Mouse (Mus musculus): ENCODE results near the gene Pptc7. TPM values are rescaled to one million over a fixed set of nuclear protein-coding genes. Genes with fewer than 3 reads are reported as not detected.

The Pptc7 gene
- polyA plus RNA-seq, 1 experiment: 13.5 TPM

DNA sequence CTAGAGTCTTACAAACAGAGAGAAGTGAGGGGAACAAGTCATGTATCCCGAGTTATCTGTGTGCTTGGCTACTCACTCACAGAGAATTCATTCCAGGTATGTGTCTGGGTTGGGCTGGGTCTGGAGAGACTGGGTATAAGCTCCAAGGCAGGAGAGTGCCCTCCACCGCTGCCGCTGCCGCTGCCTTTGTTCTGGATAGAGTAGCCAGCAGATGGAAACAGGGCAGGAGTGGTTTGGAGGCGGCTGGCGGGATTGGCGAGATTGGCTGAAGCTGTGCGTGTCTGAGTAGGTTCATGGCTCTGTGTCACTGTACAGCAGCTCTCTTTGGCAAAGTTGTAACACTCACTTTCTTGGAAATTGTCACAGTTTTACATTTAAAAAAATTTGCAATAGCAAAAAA lies 39.4 kb downstream of the Pptc7 start:
- no peak overlapping the region for H3K4me3 ChIP-seq (ENCODE audit: insufficient read depth, low read length)
- H3K27ac ChIP-seq (ENCODE audit: insufficient read depth, low read depth, low read length): no peak overlapping the region
- TF ChIP-seq POLR2A (IDR thresholded peaks at IDR 0.05; ENCODE audit: borderline replicate concordance, low read depth, low read length) (no peak), CTCF (IDR thresholded peaks at IDR 0.05; ENCODE audit: low read depth, low read length) (no peak)
- H3K4me1 ChIP-seq (ENCODE audit: control insufficient read depth, insufficient read depth, low read length): peaks cover 7% of the 10 kb centered on the region

- TF ChIP-seq POLR2A (IDR thresholded peaks at IDR 0.05; ENCODE audit: borderline replicate concordance, low read depth, low read length): no peak
- TF ChIP-seq CTCF (IDR thresholded peaks at IDR 0.05; ENCODE audit: low read depth, low read length): no peak
- Histone ChIP-seq H3K4me3 (ENCODE audit: insufficient read depth, low read length) (no peak overlapping the region), H3K27ac (ENCODE audit: insufficient read depth, low read depth, low read length) (no peak overlapping the region), H3K4me1 (ENCODE audit: control insufficient read depth, insufficient read depth, low read length) (peaks cover under 1% of the 10 kb centered on the region; the same call in 1 of the 2 replicates)
These were observed 40.7 kb downstream of the Pptc7 start for GRCm38 (mm10) chr5:122324608-122325431.

DNA sequence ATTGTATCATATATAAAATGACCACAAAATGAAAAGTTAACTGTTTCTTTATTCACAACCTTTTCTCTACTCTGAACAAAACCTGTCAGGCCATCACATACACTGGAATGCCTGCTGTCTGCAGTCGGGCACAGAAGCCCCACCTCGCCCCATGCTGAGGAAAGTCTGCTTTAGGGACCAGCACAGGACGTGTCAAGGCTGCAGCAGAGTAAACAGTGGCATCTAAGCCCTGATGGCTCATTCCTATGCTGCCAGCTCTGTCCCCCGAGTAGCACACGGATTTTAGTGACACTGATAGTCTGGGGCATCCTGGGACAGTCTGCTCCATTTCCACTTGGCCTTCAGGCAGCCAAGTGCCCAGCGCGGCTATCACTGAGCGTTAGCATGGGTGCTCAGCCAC lies 41.3 kb downstream of the Pptc7 start:
- TF ChIP-seq CTCF (IDR thresholded peaks at IDR 0.05; ENCODE audit: low read depth, low read length) (no peak), POLR2A (IDR thresholded peaks at IDR 0.05; ENCODE audit: borderline replicate concordance, low read depth, low read length) (no peak)
- Histone ChIP-seq H3K4me1 (ENCODE audit: control insufficient read depth, insufficient read depth, low read length) (no peaks in the 10 kb centered on the region; the same call in 1 of the 2 replicates), H3K4me3 (ENCODE audit: insufficient read depth, low read length) (no peak overlapping the region), H3K27ac (ENCODE audit: insufficient read depth, low read depth, low read length) (no peak overlapping the region)

- Histone ChIP-seq H3K4me1 (ENCODE audit: control insufficient read depth, insufficient read depth, low read length) (no peaks in the 10 kb centered on the region; the same call in 1 of the 2 replicates), H3K4me3 (ENCODE audit: insufficient read depth, low read length) (no peak overlapping the region), H3K27ac (ENCODE audit: insufficient read depth, low read depth, low read length) (no peak overlapping the region)
- TF ChIP-seq CTCF (IDR thresholded peaks at IDR 0.05; ENCODE audit: low read depth, low read length) (no peak), POLR2A (IDR thresholded peaks at IDR 0.05; ENCODE audit: borderline replicate concordance, low read depth, low read length) (no peak)
These were observed 43.1 kb downstream of the Pptc7 start for GRCm38 (mm10) chr5:122327283-122327682.

- no peaks in the 10 kb centered on the region; the same call in 1 of the 2 replicates for H3K4me1 ChIP-seq (ENCODE audit: control insufficient read depth, insufficient read depth, low read length)
- TF ChIP-seq POLR2A (IDR thresholded peaks at IDR 0.05; ENCODE audit: borderline replicate concordance, low read depth, low read length) (no peak), CTCF (IDR thresholded peaks at IDR 0.05; ENCODE audit: low read depth, low read length) (no peak)
- H3K27ac ChIP-seq (ENCODE audit: insufficient read depth, low read depth, low read length): no peak overlapping the region
- no peak overlapping the region for H3K4me3 ChIP-seq (ENCODE audit: insufficient read depth, low read length)
These were observed 46.1 kb downstream of the Pptc7 start for GRCm38 (mm10) chr5:122330269-122330668.

DNA sequence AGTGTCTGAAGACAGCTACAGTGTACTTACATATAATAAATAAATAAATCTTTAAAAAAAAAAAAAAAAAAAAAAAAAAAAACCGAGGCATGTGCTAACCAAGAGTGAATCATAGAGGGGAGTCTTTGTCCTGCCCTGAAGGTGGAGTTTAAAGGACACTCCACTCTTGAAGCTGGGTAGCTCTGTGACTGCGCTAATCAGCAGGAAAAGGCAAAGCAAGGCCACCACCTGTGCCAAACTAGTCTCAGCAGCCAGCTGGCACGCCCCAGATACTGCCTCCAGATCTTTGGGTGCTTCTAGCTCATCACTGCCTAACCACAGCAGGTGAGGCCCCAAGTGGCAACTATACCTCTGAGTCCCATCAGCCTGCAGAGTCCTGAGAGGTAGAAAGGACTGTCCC lies 50.5 kb downstream of the Pptc7 start:
- Histone ChIP-seq H3K27ac (ENCODE audit: insufficient read depth, low read depth, low read length) (no peak overlapping the region), H3K4me1 (ENCODE audit: control insufficient read depth, insufficient read depth, low read length) (no peaks in the 10 kb centered on the region), H3K4me3 (ENCODE audit: insufficient read depth, low read length) (no peak overlapping the region)
- TF ChIP-seq CTCF (IDR thresholded peaks at IDR 0.05; ENCODE audit: low read depth, low read length) (no peak), POLR2A (IDR thresholded peaks at IDR 0.05; ENCODE audit: borderline replicate concordance, low read depth, low read length) (no peak)

DNA sequence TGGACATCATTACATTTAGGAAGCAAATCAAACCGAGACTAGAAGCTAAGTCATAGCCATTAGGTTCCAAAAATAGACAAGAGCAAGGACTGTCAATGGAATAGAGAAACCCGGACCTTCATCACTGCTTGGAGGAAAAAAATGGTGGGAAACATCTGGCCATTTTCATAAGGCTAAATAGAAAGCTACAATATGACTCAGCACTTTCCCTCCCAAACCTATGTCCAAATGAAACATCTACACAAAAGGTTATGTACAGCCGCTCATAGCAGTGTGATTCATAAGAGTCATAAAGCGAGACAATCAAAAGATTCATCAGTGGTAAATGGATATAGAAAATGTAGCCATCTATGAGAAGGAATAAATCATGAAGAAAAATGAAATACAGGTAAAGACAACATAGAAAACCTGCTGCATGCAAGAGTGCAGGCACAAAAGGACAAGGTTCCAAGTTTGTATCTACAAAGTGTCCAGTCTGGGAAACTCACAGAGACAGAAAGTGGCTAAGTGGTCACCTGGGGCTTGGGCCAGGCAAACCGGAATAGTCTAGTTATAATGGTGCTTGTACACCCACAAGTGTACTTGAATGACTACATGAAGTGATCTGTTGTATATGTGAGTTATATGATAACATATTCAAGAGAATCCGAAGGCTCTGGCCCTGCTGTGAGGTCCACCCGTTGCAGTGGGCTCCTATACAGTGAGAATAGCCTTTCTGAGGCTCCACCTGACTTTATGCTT lies 52.6 kb downstream of the Pptc7 start:
- Histone ChIP-seq H3K27ac (ENCODE audit: insufficient read depth, low read depth, low read length) (no peak overlapping the region), H3K4me3 (ENCODE audit: insufficient read depth, low read length) (no peak overlapping the region)
- no peak for TF ChIP-seq CTCF (IDR thresholded peaks at IDR 0.05; ENCODE audit: low read depth, low read length)
- no peak for TF ChIP-seq POLR2A (IDR thresholded peaks at IDR 0.05; ENCODE audit: borderline replicate concordance, low read depth, low read length)

DNA sequence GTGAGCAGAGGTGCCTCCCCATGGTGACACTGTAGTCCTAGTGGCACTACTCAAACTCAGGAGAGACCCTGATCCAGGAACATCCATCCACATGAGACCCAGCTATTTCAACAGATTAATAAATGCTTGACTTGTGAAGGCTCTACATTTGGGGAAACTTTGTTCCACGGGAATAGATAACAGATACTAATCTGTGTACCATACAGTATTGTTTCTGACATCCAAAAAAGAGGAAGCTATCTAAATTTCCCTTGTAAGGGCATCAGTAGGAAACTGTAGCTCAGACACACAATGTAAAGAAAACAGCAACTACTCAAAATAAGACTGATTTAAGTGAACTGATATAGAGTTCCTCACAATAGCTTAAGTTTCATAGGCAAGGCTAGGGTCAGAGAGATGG lies 58.7 kb downstream of the Pptc7 start:
- H3K4me3 ChIP-seq (ENCODE audit: insufficient read depth, low read length): no peak overlapping the region
- peaks cover 16% of the 10 kb centered on the region for H3K4me1 ChIP-seq (ENCODE audit: control insufficient read depth, insufficient read depth, low read length)
- TF ChIP-seq CTCF (IDR thresholded peaks at IDR 0.05; ENCODE audit: low read depth, low read length): no peak
- no peak for TF ChIP-seq POLR2A (IDR thresholded peaks at IDR 0.05; ENCODE audit: borderline replicate concordance, low read depth, low read length)
- H3K27ac ChIP-seq (ENCODE audit: insufficient read depth, low read depth, low read length): no peak overlapping the region

More for the DNA sequence above, 52.6 kb downstream of the Pptc7 start:
- no peaks in the 10 kb centered on the region for H3K4me1 ChIP-seq (ENCODE audit: control insufficient read depth, insufficient read depth, low read length)

DNA sequence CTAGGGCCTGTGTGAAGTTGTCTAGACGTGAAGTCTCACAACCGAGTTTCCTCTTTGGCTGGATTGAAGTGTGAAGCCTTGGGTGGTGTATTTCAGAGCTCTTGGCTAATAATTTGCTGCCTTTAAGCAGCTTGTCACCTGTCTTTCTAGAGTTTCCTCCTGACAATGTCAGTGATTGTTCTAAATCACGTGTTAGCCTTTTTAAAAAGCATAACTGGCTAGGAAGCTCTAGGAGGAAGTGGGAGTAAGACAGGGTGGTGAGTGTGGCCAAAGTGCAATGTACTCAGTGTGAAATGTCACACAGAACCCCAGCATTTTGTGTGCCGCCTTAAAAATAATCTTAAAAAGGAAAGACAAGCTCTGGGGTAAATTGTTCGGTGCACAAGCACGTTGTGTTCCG lies 59.6 kb downstream of the Pptc7 start:
- Histone ChIP-seq H3K4me1 (ENCODE audit: control insufficient read depth, insufficient read depth, low read length) (peaks cover 16% of the 10 kb centered on the region), H3K4me3 (ENCODE audit: insufficient read depth, low read length) (no peak overlapping the region), H3K27ac (ENCODE audit: insufficient read depth, low read depth, low read length) (peak overlapping the region; percentile 29)
- TF ChIP-seq CTCF (IDR thresholded peaks at IDR 0.05; ENCODE audit: low read depth, low read length): no peak
- no peak for TF ChIP-seq POLR2A (IDR thresholded peaks at IDR 0.05; ENCODE audit: borderline replicate concordance, low read depth, low read length)

DNA sequence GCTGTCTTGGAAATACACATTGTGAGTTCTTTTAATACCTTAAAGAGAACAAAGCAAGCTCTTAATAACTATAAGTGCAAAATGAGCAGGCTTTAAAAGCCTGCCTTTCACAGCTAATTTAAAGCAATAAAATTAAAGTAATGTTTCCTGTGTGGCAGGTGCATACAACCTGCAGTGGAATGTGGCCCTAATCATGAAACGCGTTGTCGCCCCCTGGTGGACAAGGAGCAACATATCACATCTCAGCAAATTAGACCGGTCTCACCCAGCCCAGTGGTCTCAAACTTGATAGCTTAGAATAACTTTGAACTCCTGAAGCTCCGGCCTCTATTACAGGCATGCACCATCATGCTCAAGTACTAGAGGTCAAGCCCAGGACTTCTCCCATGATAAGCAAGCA lies 60.1 kb downstream of the Pptc7 start:
- Histone ChIP-seq H3K4me3 (ENCODE audit: insufficient read depth, low read length) (no peak overlapping the region), H3K27ac (ENCODE audit: insufficient read depth, low read depth, low read length) (peak overlapping the region; percentile 29), H3K4me1 (ENCODE audit: control insufficient read depth, insufficient read depth, low read length) (peaks cover 16% of the 10 kb centered on the region)
- TF ChIP-seq CTCF (IDR thresholded peaks at IDR 0.05; ENCODE audit: low read depth, low read length): peak; percentile 86
- no peak for TF ChIP-seq POLR2A (IDR thresholded peaks at IDR 0.05; ENCODE audit: borderline replicate concordance, low read depth, low read length)

All from bone marrow macrophage, adult 2 months (primary cell).